Mouse (Mus musculus) liver, postnatal 0 days (tissue): Measurements from ENCODE around the gene Ssb.

Experiments used
- CTCF ChIP-seq: sonication (generic); IDR thresholded peaks from 2 replicates; pipeline ENCODE4 v1.5.1; 2016; ENCODE audit warnings: antibody characterized with exemption, low read depth
- EP300 ChIP-seq: IDR thresholded peaks from 2 replicates; pipeline ENCODE4 v1.6.1; 2016; ENCODE audit warnings: antibody characterized with exemption, low read depth, mild to moderate bottlenecking

GRCm38 (mm10) chr2:69821711-69822110 is 39.7 kb upstream of the Ssb start, which contains the start of gene Klhl23:
- no peak for TF ChIP-seq CTCF
- no peak for TF ChIP-seq EP300
